Mouse (Mus musculus): ENCODE results near the gene Cds1. TPM values are rescaled to one million over a fixed set of nuclear protein-coding genes. Genes with fewer than 3 reads are reported as not detected.

Gene Cds1
- total RNA-seq (2022), result 10 to 100 TPM; 66.3 to 73.0 (median 70.9) TPM

GRCm38 (mm10) chr5:101764554-101765347 lies at the start of gene Cds1:
Cds1 (plus strand) TSS chr5:101765130.
- DNase-seq (ENCODE audit: low spot score in 2 of 2), result peak; percentile 54 to 72

- no peak for DNase-seq (ENCODE audit: low spot score in 2 of 2)
Observed at GRCm38 (mm10) chr5:101724216-101724615, 40.7 kb upstream of the Cds1 start.

DNA sequence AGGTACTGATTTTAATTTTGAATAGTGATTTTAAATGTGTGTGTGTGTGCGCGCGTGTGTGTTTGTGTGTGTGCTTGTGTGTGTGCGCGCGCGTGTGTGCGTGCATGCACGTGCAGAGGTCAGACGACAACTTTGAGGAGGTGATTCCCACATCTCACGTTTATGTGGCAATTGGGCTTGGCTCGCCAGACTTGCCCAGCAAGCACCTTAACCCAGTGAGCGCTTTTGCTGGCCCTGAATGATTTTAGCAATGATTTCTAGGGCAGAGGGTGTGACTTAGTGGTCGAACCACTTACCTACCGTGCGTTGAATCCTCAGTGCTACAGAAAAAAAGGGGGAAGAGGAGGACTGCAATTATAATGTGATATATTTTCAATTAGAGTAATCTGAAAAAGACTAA lies 40.2 kb upstream of the Cds1 start:
- no peak for DNase-seq (ENCODE audit: low spot score in 2 of 2)

GRCm38 (mm10) chr5:101725703-101726102 lies 39.2 kb upstream of the Cds1 start:
- no peak for DNase-seq (ENCODE audit: low spot score in 2 of 2)

- no peak for DNase-seq (ENCODE audit: low spot score in 2 of 2)
Observed at GRCm38 (mm10) chr5:101726371-101726770, 38.6 kb upstream of the Cds1 start.

GRCm38 (mm10) chr5:101728304-101728905 lies 36.5 kb upstream of the Cds1 start:
- DNase-seq (ENCODE audit: low spot score in 2 of 2), result no peak

DNA sequence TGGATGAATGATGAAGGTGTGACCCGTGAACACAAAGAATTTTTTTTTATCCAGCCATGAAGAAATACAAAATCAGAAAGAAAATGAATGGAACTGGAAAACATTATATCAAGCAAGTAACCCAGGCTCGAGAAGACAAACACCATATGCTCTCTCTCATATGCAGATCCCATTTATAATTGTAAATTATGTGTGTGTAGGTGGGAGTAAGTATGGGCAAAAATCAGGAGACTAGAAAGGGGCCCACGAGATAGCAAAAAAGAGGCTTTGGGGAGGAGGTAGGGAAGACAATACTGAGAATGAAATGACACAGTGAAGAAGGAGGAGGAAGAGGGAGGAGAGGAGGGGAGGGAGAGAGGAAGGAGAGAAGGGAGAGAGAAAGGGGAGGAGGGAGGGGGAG lies 27.6 kb upstream of the Cds1 start:
- DNase-seq (ENCODE audit: low spot score in 2 of 2), result no peak

GRCm38 (mm10) chr5:101740471-101741223 lies 24.3 kb upstream of the Cds1 start:
- no peak for DNase-seq (ENCODE audit: low spot score in 2 of 2)

- DNase-seq (ENCODE audit: low spot score in 2 of 2), result no peak
Observed at GRCm38 (mm10) chr5:101741224-101741591, 23.7 kb upstream of the Cds1 start.

DNA sequence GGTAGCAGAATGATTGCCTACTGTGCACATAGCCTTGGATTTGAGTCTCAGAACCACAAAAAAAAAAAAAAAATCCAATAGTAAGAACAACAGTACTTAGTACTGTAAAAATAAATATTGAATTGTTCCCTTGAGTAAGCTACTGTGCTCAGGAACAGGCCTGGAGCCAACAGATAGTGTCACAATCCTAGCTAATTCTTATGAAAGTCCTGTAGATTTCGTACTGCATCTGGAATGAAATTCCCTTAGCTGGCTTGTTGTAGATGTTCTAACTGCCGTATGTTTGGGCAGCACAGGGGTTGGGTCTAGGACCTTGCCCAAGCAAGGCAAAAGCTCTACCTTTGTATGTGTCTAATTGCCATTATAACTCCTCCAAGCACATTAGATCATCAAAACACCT lies 22.9 kb upstream of the Cds1 start:
- DNase-seq (ENCODE audit: low spot score in 2 of 2), result no peak

DNA sequence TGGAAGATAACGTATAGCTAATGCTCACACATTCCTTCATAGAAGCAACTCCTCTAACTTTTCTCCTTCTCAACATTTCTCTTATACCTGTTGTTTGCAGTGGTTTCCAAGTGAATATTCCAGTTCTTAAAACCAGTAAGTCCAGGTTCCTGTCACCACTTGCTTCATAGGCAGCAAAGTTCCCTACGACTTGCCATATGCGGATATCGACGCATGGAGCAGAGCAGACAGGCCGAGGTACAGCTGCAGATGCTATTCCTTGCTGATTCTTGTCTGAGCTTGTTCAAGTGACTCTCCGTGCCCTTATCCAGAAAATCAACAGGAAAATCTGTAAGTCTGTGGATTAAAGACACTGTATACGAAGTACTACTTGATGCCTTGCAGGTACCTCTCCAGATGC lies 22.5 kb upstream of the Cds1 start:
- DNase-seq (ENCODE audit: low spot score in 2 of 2), result no peak

DNA sequence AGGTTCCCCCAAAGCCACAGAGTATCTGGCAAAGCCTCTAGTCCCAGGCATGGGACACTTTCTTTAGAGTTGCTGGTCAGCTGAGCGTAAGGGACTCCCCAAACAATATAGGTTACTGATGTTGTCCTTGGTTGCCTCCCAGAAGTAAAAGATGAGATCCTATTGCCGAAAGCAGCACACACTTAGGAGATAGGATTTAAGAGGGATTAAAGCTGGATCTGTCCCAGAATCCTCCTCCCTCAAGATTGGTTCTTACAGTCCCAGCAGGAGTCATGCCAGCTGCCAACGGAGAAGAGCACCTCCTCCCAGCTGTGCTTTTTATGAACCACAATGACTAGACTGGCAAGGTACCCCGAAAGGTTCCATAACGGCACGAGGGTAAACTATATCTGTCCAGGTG lies 20.0 kb upstream of the Cds1 start:
- no peak for DNase-seq (ENCODE audit: low spot score in 2 of 2)

GRCm38 (mm10) chr5:101753680-101754079 lies 11.2 kb upstream of the Cds1 start:
- no peak for DNase-seq (ENCODE audit: low spot score in 2 of 2)

- no peak for DNase-seq (ENCODE audit: low spot score in 2 of 2)
Observed at GRCm38 (mm10) chr5:101757669-101758068, 7.3 kb upstream of the Cds1 start.

DNA sequence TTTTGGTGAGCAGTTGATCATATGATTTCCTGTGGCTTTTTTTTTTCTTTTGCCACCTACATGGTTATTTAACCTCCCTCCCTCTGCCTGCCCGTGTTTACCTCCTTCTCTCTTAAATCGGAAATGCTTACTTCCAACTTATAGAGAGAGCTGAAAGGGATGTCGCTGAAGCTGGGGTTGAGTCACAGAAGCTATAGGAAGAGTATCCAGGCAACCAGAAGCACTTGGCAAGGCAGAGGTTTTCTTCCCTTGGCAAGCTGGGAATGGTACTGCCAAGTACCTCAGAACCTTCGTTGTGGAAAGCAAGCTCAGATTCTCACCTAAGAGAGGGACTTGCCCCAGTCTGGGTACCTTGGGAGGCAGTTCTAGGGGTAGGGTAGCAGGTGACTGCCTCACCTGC lies 3.2 kb upstream of the Cds1 start:
- DNase-seq (ENCODE audit: low spot score in 2 of 2), result no peak

DNA sequence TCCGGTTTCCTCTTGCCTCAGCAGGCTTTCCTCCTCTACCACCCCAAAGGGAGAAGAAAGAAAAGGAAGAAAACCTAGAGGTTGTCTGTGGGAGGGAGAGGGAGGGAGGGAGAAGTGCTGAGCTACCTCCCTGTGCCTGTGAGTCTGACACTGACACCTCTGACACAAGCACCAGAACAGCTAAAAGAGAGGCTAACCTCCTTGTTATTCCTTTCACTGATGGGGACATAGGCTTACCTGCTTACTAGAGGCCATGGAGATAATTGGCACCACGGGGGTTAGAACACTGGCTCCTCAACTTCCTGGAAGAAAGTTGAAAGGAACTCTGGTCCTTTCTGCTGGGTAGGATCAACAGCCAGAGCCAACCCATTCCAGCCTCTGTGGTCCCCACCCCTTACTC lies 1.4 kb upstream of the Cds1 start:
- no peak for DNase-seq (ENCODE audit: low spot score in 2 of 2)

DNA sequence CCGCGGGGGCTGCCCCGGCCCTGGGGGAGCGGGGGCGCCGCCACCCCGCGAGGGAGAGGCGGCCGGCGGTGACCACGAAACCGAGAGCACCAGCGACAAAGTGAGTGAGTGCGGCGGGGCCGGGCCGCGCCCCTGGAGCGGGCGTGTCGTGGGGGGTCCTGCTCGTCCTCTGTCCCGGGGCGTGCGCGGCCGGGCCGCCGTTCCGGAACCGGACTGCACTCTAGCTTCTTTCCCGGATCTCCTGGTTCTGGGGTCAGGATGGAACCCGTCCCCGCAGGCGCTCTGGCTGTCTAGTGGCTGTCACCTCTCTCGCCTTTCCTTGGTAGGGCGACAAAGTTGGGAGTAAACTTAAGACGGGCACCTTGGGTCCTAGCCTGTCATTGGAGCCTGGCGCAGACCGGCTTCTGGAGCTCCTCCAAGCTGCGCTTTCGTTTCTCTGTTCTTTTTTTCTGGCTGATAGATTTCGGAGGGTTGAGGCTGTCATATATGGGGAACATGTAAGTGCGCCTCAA lies 516 bp downstream of the Cds1 start:
- no peak for DNase-seq (ENCODE audit: low spot score in 2 of 2)

DNA sequence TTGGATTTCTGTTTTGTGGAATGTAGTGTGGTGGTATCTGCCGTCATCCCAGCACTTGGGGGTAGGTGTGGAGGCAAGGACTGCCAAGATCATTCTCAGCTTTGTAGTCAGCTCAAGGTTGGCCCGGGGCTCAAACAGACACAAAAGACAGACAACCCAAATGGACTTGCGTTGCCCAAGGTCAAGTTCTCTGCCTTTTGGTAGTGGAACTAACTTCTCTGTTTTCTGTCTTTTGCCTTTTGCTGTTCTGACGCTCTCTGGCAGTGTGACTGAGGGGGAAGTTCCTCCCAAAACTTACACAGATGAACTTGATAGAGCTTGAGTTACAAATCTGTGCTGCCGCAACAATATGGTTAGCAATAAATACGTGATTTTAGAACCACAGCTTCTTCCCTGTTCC lies 1.3 kb downstream of the Cds1 start:
- DNase-seq (ENCODE audit: low spot score in 2 of 2), result no peak

DNA sequence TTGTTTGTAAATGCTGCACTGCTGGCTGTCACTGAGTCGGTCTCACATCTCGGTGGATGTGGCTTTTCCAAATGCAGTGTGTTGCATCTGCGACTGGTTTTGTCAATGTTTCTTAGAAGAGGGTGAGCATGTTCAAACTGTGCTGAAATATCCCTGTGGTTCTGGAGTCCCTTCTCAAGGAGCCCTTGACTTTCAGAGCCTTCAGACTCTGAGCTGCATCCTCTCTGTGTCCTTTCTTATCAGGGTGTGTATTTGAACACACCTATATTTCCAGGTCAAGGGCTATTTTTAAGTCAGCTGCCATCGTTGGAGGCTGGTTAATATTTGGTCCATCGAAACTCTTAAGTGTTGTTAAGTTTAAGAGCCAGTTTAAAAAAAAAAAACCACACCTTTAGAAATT lies 2.2 kb downstream of the Cds1 start:
- no peak for DNase-seq (ENCODE audit: low spot score in 2 of 2)

- no peak for DNase-seq (ENCODE audit: low spot score in 2 of 2)
Observed at GRCm38 (mm10) chr5:101767486-101767885, 2.6 kb downstream of the Cds1 start.

DNA sequence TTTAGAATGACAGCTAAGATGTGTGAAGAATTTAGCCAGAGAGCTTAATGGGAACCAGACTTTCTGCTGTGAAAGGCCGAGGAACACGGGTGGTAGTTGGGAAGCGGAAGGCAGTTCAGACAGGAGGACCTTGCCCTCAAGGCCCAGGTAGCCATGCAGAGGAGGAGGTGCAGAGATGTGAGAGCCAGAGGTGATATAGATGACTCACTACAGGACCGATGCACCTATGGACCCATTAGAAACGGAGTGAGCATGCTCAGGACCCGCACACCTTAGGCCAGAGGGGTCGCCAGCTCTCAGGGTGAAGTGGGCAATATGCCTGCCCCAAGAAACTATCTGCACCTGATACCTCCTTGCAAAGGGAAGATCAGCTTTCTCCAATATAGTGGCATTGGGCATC lies 3.6 kb downstream of the Cds1 start:
- no peak for DNase-seq (ENCODE audit: low spot score in 2 of 2)

- no peak for DNase-seq (ENCODE audit: low spot score in 2 of 2)
Observed at GRCm38 (mm10) chr5:101772621-101773020, 7.7 kb downstream of the Cds1 start.
